In the genomic region with DNA sequence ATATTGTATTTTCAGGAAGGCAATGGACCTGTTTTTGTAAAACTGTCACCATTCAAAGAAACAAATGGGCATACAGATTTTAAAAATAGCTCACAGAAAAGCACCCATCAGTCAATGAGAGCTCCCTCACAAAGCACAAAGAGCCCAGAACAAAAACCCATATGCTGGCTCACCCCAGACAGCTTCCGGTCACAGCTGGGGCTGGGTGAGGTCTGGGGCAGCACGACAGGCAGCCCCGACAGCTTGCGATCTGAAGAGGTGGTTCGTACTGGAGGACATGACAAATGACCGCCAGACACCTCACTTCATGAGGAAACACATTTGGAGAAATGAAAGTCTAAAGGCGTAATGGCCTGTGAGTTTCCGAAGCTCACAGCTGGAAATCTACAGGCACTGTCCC, we compare ENCODE assay signal across 13 mouse cellular contexts. TPM values are rescaled to one million over a fixed set of nuclear protein-coding genes. Genes with fewer than 3 reads are reported as not detected.
DNase-seq lines count a peak whose midpoint lies in the region; ATAC-seq and TF ChIP-seq lines count a peak whose summit lies in the region.
"Had no signal": no experiment of that assay in that cellular context is flagged by ENCODE, and none has a peak within 500 bp of the region (broad histone marks: within the 10 kb centered on the region; RNA-seq: fewer than 3 reads in every experiment).

No protein-coding gene starts in this region.

- H3K27ac ChIP-seq in kidney, embryonic 16.5 days (ENCODE audit: low read length), result no peak overlapping the region
- no peak overlapping the region for H3K27ac ChIP-seq in hindbrain, embryonic 14.5 days
- H3K27ac ChIP-seq in midbrain, embryonic 14.5 days (replicated peaks; ENCODE audit: low read depth, low read length), result no peak overlapping the region
- H3K27ac ChIP-seq: left cerebral cortex, adult 2 months had no signal

- peaks cover 6% of the 10 kb centered on the region; the same call in 1 of the 2 replicates for H3K36me3 ChIP-seq in kidney, embryonic 16.5 days (ENCODE audit: insufficient read depth, low read length)
- no peaks in the 10 kb centered on the region for H3K36me3 ChIP-seq in hindbrain, embryonic 14.5 days (replicated peaks; ENCODE audit: control insufficient read depth, insufficient read depth)
- H3K36me3 ChIP-seq in midbrain, embryonic 14.5 days (ENCODE audit: control insufficient read depth, insufficient read depth, low read length), result no peaks in the 10 kb centered on the region

- no peak overlapping the region for H3K4me2 ChIP-seq in kidney, embryonic 16.5 days (replicated peaks; ENCODE audit: low read depth, low read length)
- peak overlapping the region; percentile 8; the same call in 1 of the 2 replicates for H3K4me2 ChIP-seq in hindbrain, embryonic 14.5 days (replicated peaks)
- peak overlapping the region; percentile 6; the same call in 1 of the 2 replicates for H3K4me2 ChIP-seq in midbrain, embryonic 14.5 days (ENCODE audit: low read length)

- H3K9me3 ChIP-seq in kidney, embryonic 16.5 days (ENCODE audit: low read length), result no peaks in the 10 kb centered on the region
- H3K9me3 ChIP-seq in hindbrain, embryonic 14.5 days (ENCODE audit: control insufficient read depth, low read length), result no peaks in the 10 kb centered on the region
- no peaks in the 10 kb centered on the region for H3K9me3 ChIP-seq in midbrain, embryonic 14.5 days (ENCODE audit: control insufficient read depth, low read length)

- 0 out of 2 replicates have a peak, but pooled peaks have one; percentile 63 for ATAC-seq in kidney, embryonic 16.5 days (ENCODE audit: low FRiP score, low TSS enrichment)
- ATAC-seq in hindbrain, embryonic 14.5 days (ENCODE audit: low FRiP score), result no peak; the same call in 1 of the 2 replicates
- peak; percentile 55; the same call in 1 of the 2 replicates for ATAC-seq in midbrain, embryonic 14.5 days (ENCODE audit: low FRiP score, low TSS enrichment)
- ATAC-seq: activated CD4-positive, CD25-positive, alpha-beta regulatory T cell, adult 4 months; CD4-positive, CD25-positive, alpha-beta regulatory T cell, adult 4 months had no signal

- H3K9ac ChIP-seq in kidney, embryonic 16.5 days (replicated peaks; ENCODE audit: low read length), result no peak overlapping the region
- no peak overlapping the region for H3K9ac ChIP-seq in hindbrain, embryonic 14.5 days
- no peak overlapping the region for H3K9ac ChIP-seq in midbrain, embryonic 14.5 days (replicated peaks; ENCODE audit: low read length)

- no peaks in the 10 kb centered on the region for H3K27me3 ChIP-seq in kidney, embryonic 16.5 days (ENCODE audit: insufficient read depth, low read length)
- 0 out of 2 replicates have a peak, but pooled peaks cover 3% of the 10 kb centered on the region for H3K27me3 ChIP-seq in hindbrain, embryonic 14.5 days (ENCODE audit: control insufficient read depth, insufficient read depth, low read length)
- no peaks in the 10 kb centered on the region for H3K27me3 ChIP-seq in midbrain, embryonic 14.5 days (ENCODE audit: control insufficient read depth, insufficient read depth, low read length)

- H3K4me1 ChIP-seq in kidney, embryonic 16.5 days (ENCODE audit: insufficient read depth, low read length), result peaks cover 10% of the 10 kb centered on the region
- peaks cover 12% of the 10 kb centered on the region; the same call in 1 of the 2 replicates for H3K4me1 ChIP-seq in hindbrain, embryonic 14.5 days (replicated peaks; ENCODE audit: control insufficient read depth, insufficient read depth, low read length)
- 0 out of 2 replicates have a peak, but pooled peaks cover 2% of the 10 kb centered on the region for H3K4me1 ChIP-seq in midbrain, embryonic 14.5 days (ENCODE audit: control insufficient read depth, insufficient read depth, low read length)

- DNase-seq in kidney, adult 11 months, result no peak
- DNase-seq in brain, embryonic 14.5 days (ENCODE audit: low read depth), result peak; percentile 62
- no peak for DNase-seq in hindbrain, embryonic 14.5 days (ENCODE audit: low spot score)
- DNase-seq in midbrain, embryonic 14.5 days, result peak; percentile 40
- no peak for DNase-seq in gastrocnemius, adult 8-10 months (ENCODE audit: low spot score in 2 of 2)
- no peak for DNase-seq in natural killer cell, adult 2 months (ENCODE audit: low spot score in 2 of 2)
- no peak for DNase-seq in layer of hippocampus, adult 9-10 months (ENCODE audit: low spot score)
- DNase-seq: cerebellum, adult 11 months; heart, postnatal 36 days had no signal

- H3K4me3 ChIP-seq in kidney, embryonic 16.5 days (ENCODE audit: low read length), result no peak overlapping the region
- H3K4me3 ChIP-seq in hindbrain, embryonic 14.5 days (replicated peaks; ENCODE audit: low read length), result no peak overlapping the region
- H3K4me3 ChIP-seq in midbrain, embryonic 14.5 days (replicated peaks; ENCODE audit: low read depth, low read length), result no peak overlapping the region
- H3K4me3 ChIP-seq: left cerebral cortex, adult 2 months had no signal

- TF ChIP-seq CTCF in brain, embryonic 14.5 days (IDR thresholded peaks at IDR 0.05; ENCODE audit: borderline replicate concordance, extremely low read depth, insufficient read depth, insufficient read length), result no peak

- 41% methylated on average over 8 of the region's 8 CpGs for WGBS in kidney, embryonic 16.5 days
- WGBS in hindbrain, embryonic 14.5 days, result 3% methylated on average over 8 of the region's 8 CpGs
- 7% methylated on average over 8 of the region's 8 CpGs for WGBS in midbrain, embryonic 14.5 days

- TF ChIP-seq POLR2A in brain, embryonic 14.5 days (IDR thresholded peaks at IDR 0.05; ENCODE audit: borderline replicate concordance, extremely low read depth, insufficient read depth, insufficient read length, poor library complexity, severe bottlenecking), result no peak

RNA-seq across cellular contexts. Expression of a gene that starts 18.5 kb away (rescaled TPM):
- not detected in 2 replicates for polyA plus RNA-seq in kidney, embryonic 16.5 days (2015; fragmentation: Nextera tagmentation; extraction: Ambion mirVana)
- polyA plus RNA-seq in brain, embryonic 14.5 days (2012; rRNA removed), result 0.19 and 0.25 TPM in 2 replicates
- not detected in 2 replicates for polyA plus RNA-seq in hindbrain, embryonic 14.5 days (2014; fragmentation: Nextera tagmentation; extraction: Ambion mirVana)
- not detected in 2 replicates for polyA plus RNA-seq in midbrain, embryonic 14.5 days (2014; fragmentation: Nextera tagmentation; extraction: Ambion mirVana)
- not detected for total RNA-seq in gastrocnemius, adult 8-10 months (2022)
- total RNA-seq: heart, postnatal 36 days; left cerebral cortex, adult 2 months had no signal
- polyA plus RNA-seq: activated CD4-positive, CD25-positive, alpha-beta regulatory T cell, adult 4 months; CD4-positive, CD25-positive, alpha-beta regulatory T cell, adult 4 months had no signal

RNA-seq across cellular contexts. Expression of a gene that starts 21.6 kb away (rescaled TPM):
- 5.6 and 5.8 TPM in 2 replicates for polyA plus RNA-seq in kidney, embryonic 16.5 days (2015; fragmentation: Nextera tagmentation; extraction: Ambion mirVana)
- 0.95 and 1.2 TPM in 2 replicates for polyA plus RNA-seq in brain, embryonic 14.5 days (2012; rRNA removed)
- polyA plus RNA-seq in hindbrain, embryonic 14.5 days (2014; fragmentation: Nextera tagmentation; extraction: Ambion mirVana), result 1.2 and 1.7 TPM in 2 replicates
- polyA plus RNA-seq in midbrain, embryonic 14.5 days (2014; fragmentation: Nextera tagmentation; extraction: Ambion mirVana), result 1.4 and 1.8 TPM in 2 replicates
- total RNA-seq in gastrocnemius, adult 8-10 months (2022), result 1 to 10 TPM in 1 of 4 experiments, under 1 TPM in 3; 0.32 to 1.2 (median 0.69) TPM

RNA-seq across cellular contexts. Expression of a gene that starts 45.5 kb away (rescaled TPM):
- 16.2 and 17.4 TPM in 2 replicates for polyA plus RNA-seq in kidney, embryonic 16.5 days (2015; fragmentation: Nextera tagmentation; extraction: Ambion mirVana)
- polyA plus RNA-seq in brain, embryonic 14.5 days (2012; rRNA removed), result 8.5 and 9.3 TPM in 2 replicates
- 5.8 and 8.0 TPM in 2 replicates for polyA plus RNA-seq in hindbrain, embryonic 14.5 days (2014; fragmentation: Nextera tagmentation; extraction: Ambion mirVana)
- polyA plus RNA-seq in midbrain, embryonic 14.5 days (2014; fragmentation: Nextera tagmentation; extraction: Ambion mirVana), result 4.2 and 7.2 TPM in 2 replicates
- total RNA-seq in gastrocnemius, adult 8-10 months (2022), result 10 to 100 TPM; 22.1 to 37.1 (median 31.9) TPM

RNA-seq across cellular contexts. Expression of a gene that starts 54.1 kb away (rescaled TPM):
- polyA plus RNA-seq in kidney, embryonic 16.5 days (2015; fragmentation: Nextera tagmentation; extraction: Ambion mirVana), result 28.4 and 29.1 TPM in 2 replicates
- polyA plus RNA-seq in brain, embryonic 14.5 days (2012; rRNA removed), result 26.5 and 36.3 TPM in 2 replicates
- polyA plus RNA-seq in hindbrain, embryonic 14.5 days (2014; fragmentation: Nextera tagmentation; extraction: Ambion mirVana), result 52.4 and 65.2 TPM in 2 replicates
- polyA plus RNA-seq in midbrain, embryonic 14.5 days (2014; fragmentation: Nextera tagmentation; extraction: Ambion mirVana), result 34.7 and 36.5 TPM in 2 replicates
- 10 to 100 TPM; 24.1 to 26.5 (median 25.0) TPM for total RNA-seq in gastrocnemius, adult 8-10 months (2022)

Comparison
In these comparisons a context has a peak if more than half of its experiments do, and no peak if none do; other contexts are left out.
1. DNase-seq: peak in brain, embryonic 14.5 days (single experiment) and midbrain, embryonic 14.5 days (single experiment); none in kidney, adult 11 months (single experiment), hindbrain, embryonic 14.5 days (single experiment), gastrocnemius, adult 8-10 months (0 of 2), natural killer cell, adult 2 months (0 of 2) and layer of hippocampus, adult 9-10 months (single experiment).